Mouse (Mus musculus) common myeloid progenitor, adult 5-6 weeks (primary cell): ENCODE measurements around the gene Tmem161b. TPM values are rescaled to one million over a fixed set of nuclear protein-coding genes. Genes with fewer than 3 reads are reported as not detected.

Experiments used
- ATAC-seq: replicated peaks from 2 replicates; pipeline ENCODE4 v1.8.0; 2016; ENCODE audit warnings: low read depth, mild to moderate bottlenecking, moderate TSS enrichment, inconsistent platforms; ENCODE audit not compliant: poor library complexity, severe bottlenecking
- total RNA-seq: library from RNA; stranded (forward); fragments of 200-1000, 187-1606 nt; gene quantifications from 2 replicates; pipeline ENCODE4 v1.2.3, GENCODE M21; 2017

Gene Tmem161b
- total RNA-seq, 1 experiment from 2014 or later: 21.2 TPM

- ATAC-seq: no peak
Measured at GRCm38 (mm10) chr13:84344711-84345110, 122.6 kb downstream of the Tmem161b start.

- no peak for ATAC-seq
Measured at GRCm38 (mm10) chr13:84345114-84345513, 123.0 kb downstream of the Tmem161b start.
